Mouse (Mus musculus) frontal cortex, adult (tissue): ENCODE data around the gene Adk.
"Not testable (repeated sequence)": the region's sequence is repeated elsewhere in the genome, so short reads cannot be mapped to it uniquely, and the experiment has no call there.

Source experiments
- ATAC-seq: cut with Nextera tagmentation; 2 replicates; pipeline ENCODE4 v1.9.2; 2017; ENCODE audit warnings: mild to moderate bottlenecking, moderate library complexity, mixed read lengths; ENCODE audit not compliant: low TSS enrichment

The Adk gene

DNA sequence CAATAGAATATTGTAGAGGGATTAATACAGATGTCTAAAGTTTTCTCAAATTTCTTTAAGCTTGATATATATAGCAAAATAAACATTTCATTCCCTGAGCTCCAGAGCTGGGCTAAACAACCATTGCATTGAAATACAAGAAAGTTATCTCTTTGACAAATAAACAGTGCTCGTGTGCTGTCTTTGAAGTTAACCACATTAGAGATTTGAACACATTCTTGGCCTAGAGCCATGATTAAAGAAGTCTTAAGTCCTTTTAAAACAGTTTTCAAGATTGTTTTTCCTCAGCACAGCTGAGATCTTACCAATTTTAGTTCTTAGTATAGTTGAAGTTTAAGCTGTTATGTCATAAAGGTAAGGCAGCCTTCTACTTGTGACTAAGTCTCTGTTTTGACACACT, 11.9 kb downstream of the Adk start:
- no peak for ATAC-seq

- ATAC-seq = peak; percentile 67; the same call in 1 of the 2 replicates
Measured at GRCm38 (mm10) chr14:21065490-21066162, 13.3 kb downstream of the Adk start.

- no peak for ATAC-seq
Measured at GRCm38 (mm10) chr14:21069594-21069993, 17.2 kb downstream of the Adk start.

- ATAC-seq = no peak
Measured at GRCm38 (mm10) chr14:21073981-21074380, 21.6 kb downstream of the Adk start.

- no peak for ATAC-seq
Measured at GRCm38 (mm10) chr14:21074398-21075320, 22.3 kb downstream of the Adk start.

- ATAC-seq = peak; percentile 91
Measured at GRCm38 (mm10) chr14:21075751-21076500, 23.6 kb downstream of the Adk start.

DNA sequence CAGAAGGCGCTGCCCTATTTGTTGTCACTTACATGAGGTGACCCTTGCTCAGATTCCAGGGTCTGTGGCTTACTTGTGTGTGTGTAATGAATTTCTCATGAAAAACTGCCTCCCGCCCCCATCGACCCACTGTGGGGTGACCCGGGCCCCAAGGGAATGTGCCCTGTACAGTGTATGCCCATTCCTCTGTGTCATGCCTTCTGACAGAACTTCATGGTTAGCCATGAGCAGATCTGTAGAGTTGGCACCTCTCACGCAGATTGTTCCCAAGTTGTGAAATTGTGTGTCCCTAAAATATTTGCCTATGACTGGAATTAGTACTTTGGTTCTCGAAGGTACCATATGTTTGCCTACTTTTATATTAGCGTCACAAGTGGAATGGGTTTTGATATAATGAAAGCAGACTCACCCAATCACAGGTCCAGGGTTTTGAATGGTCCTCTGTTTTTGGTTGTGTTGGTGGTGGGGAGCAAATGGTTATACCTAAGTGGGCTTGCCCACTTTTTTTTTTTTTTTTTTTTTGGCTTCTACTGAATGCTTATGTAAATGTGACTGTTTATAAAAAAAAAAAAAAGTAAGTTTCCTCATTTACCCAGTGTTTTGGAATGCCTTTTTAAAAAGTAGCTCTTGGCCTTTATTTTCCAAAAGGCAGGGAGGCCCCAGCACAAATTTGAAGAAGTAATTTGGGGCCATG, 24.3 kb downstream of the Adk start:
- ATAC-seq = peak; percentile 25; the same call in 1 of the 2 replicates

GRCm38 (mm10) chr14:21077939-21078338, 25.6 kb downstream of the Adk start:
- no peak for ATAC-seq

DNA sequence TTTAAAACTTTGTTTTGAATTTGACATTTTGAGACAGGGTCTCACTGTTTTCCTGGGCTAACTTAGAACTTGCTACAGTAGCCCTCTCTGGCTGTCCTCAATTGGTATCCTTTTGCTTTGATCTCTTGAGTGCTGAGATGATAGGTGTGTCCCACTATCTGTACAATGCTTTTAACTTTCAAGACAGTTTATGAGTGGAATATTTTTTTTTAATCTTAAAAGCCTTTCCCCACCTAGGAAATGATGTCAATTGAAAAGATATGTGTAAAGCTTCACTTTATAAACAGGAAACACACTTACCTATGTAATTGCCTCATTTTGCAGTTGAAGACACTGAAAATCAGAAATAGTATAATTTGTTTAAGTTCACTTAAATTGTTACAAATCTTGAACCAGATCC, 26.1 kb downstream of the Adk start:
- ATAC-seq = no peak

GRCm38 (mm10) chr14:21082823-21083222, 30.4 kb downstream of the Adk start:
- no peak for ATAC-seq

- no peak for ATAC-seq
Measured at GRCm38 (mm10) chr14:21085666-21086065, 33.3 kb downstream of the Adk start.

- ATAC-seq = no peak
Measured at GRCm38 (mm10) chr14:21086106-21086505, 33.7 kb downstream of the Adk start.

DNA sequence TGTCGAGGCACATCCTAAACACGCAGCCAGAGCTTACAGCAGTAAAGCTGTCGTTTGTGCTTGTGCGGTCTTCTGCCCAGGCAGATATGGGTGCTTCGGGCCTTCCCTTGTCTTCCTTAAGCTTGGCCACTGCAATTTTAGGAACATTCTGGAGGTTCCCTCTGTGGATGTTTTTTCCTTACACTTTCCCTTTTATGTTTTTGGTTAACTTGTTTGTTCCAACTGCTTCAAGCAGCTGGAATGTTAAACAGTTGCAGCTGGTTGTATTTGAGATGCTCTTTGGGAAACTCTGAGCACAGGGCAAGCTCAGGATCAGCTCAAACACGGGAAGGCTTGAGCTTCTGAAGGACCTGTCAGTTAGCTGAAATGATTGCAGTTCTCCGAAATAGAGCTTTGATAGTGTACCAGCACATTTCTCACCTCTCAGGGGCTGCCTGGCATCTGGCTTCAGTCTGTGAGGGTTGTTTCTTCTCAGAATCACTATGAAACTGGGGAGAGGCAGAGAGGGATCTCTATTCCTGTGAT, 34.5 kb downstream of the Adk start:
- peak; percentile 17; the same call in 1 of the 2 replicates for ATAC-seq

DNA sequence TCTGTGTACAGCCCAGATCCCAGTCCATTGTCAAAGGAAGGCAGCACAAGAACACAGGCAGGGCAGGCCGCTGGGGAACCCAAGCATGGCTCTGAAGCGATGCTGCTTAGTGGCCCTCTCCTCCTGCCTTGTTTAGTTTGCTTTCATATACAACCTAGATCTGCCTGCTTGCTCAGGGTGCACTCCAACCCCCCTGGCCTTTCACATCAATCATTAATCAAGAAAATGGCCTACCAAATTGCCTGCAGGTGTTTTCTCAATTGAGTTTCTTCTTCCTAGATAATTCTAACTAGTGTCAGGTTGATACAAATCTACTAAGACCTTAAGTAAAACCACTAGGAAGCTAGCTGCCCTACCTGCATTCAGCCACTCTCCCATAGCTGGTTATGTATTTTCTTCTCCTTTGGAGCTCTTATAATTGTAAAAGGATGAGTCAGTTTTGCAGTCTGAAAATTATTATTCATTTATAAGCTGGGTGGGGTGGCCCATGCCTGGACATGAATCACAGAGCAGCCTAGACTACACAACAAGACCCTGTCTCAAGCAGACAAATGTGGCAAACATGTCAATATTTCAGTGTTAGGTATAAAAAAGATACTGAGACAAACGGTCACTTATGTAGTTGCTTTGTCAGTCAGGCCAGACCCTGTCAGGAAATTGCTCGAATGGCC, 35.2 kb downstream of the Adk start:
- ATAC-seq = no peak; the same call in 1 of the 2 replicates

- ATAC-seq = no peak
Measured at GRCm38 (mm10) chr14:21088731-21089130, 36.4 kb downstream of the Adk start.

DNA sequence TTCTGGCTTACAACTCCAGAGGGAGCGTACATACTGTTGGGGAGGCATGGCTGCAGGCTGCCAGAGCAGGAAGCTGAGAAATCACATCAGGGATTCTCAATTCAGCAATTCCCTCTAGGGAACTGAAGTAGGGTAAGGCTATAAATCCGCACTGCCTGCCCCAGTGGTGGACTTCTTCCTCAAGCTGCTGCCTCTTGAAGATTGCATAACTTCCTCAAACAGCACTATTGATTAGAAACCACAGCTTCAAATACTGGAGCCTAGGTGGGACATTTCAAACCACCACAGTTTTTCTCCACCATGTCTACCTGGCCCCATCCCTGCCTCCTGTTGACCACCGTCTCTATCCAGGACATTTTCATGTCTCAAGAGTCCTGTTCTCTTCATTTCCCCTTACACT, 38.0 kb downstream of the Adk start:
- no peak for ATAC-seq

DNA sequence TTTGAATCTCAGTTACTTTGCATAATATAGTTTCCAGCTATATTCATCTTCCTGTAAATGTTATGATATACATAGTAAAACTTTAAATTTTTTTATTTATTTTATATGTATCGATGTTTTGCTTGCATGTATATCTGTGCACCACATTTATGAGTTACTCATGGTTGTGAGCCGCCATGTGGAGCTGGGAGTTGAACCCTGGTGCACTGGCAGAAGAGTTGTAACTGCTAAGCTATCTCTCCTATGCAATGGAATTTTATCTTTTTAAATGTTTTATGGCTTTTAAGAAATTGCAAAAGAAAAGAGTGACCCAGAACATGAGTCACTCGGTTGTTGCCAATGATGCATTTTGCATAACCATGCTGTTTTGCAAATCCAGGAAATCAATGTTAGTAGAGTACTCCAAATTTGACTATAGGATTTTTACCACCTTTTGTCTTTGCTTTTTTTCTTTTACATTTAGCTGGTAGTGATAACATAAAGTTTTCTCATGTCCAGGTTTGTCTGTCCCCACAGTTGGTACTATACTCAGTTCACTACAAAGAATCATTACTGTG, 38.6 kb downstream of the Adk start:
- ATAC-seq = no peak

GRCm38 (mm10) chr14:21094161-21094560, 41.8 kb downstream of the Adk start:
- ATAC-seq = not testable (repeated sequence)

GRCm38 (mm10) chr14:21096279-21096678, 43.9 kb downstream of the Adk start:
- ATAC-seq = no peak

GRCm38 (mm10) chr14:21096689-21097088, 44.3 kb downstream of the Adk start:
- no peak for ATAC-seq
